Mouse (Mus musculus): ENCODE data around the gene Tmem63c. TPM values are rescaled to one million over a fixed set of nuclear protein-coding genes. Genes with fewer than 3 reads are reported as not detected.

Tmem63c gene
- polyA plus RNA-seq, 1 experiment from 2014 or later, result 1.2 TPM

DNA sequence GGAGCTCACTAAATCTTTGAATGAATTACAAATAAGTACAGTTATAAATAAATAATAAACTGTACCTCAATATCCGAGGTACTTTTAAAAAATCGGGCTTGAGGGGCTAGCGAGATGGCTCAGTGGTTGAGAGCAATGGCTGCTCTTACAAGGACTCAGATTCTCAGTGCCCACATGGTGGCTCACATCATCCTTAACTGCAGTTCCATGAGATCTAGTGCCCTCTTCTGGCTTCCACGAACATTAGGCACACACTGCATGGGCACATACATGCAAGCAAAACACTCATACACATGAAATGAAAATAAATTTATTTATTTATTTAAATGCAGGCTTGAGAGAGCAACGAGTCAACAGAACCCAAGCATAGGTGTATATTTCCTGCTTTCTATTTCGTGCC lies 25.2 kb upstream of the Tmem63c start:
- no peaks in the 10 kb centered on the region for H3K36me3 ChIP-seq (ENCODE audit: control insufficient read depth, insufficient read depth, low read length)
- 68% methylated on average over 6 of the region's 6 CpGs for WGBS
- ATAC-seq (ENCODE audit: insufficient read depth, low FRiP score), result no peak

DNA sequence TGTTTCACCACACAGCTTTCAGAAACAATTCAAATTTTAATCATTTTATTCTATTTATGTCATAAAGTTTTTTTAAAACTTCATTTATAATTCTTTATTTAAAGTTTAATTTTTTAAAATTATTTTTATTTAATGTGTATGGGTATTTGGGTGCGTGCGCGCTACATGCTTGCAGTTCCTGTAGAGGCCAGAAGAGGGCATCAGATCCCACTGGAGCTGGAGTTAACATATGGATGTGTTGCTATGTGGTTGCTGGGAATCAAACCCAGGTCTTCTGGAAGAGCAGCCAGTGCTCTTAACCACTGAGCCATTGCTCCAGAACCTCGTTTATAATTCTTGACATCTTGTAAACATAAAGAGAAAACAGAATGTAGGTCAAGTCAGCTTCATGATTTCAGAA lies 22.4 kb upstream of the Tmem63c start:
- no peaks in the 10 kb centered on the region for H3K4me1 ChIP-seq (ENCODE audit: control insufficient read depth, insufficient read depth, low read length)
- 80% methylated on average over 4 of the region's 4 CpGs for WGBS
- no peaks in the 10 kb centered on the region for H3K36me3 ChIP-seq (ENCODE audit: control insufficient read depth, insufficient read depth, low read length)
- H3K27ac ChIP-seq (ENCODE audit: low read length), result no peak overlapping the region
- no peak overlapping the region for H3K9ac ChIP-seq (ENCODE audit: low read length)
- no peak overlapping the region for H3K4me2 ChIP-seq (ENCODE audit: low read depth, low read length)
- H3K4me3 ChIP-seq (replicated peaks; ENCODE audit: low read length), result no peak overlapping the region
- no peaks in the 10 kb centered on the region for H3K27me3 ChIP-seq (ENCODE audit: control insufficient read depth, insufficient read depth, low read length)
- no peaks in the 10 kb centered on the region for H3K9me3 ChIP-seq (replicated peaks; ENCODE audit: control insufficient read depth, low read length)
- no peak for ATAC-seq (ENCODE audit: insufficient read depth, low FRiP score)

More for the DNA sequence above, 25.2 kb upstream of the Tmem63c start:
- Histone ChIP-seq H3K9me3 (replicated peaks; ENCODE audit: control insufficient read depth, low read length) (no peaks in the 10 kb centered on the region), H3K4me1 (ENCODE audit: control insufficient read depth, insufficient read depth, low read length) (no peaks in the 10 kb centered on the region), H3K9ac (ENCODE audit: low read length) (no peak overlapping the region), H3K4me2 (ENCODE audit: low read depth, low read length) (no peak overlapping the region), H3K4me3 (replicated peaks; ENCODE audit: low read length) (no peak overlapping the region), H3K27me3 (ENCODE audit: control insufficient read depth, insufficient read depth, low read length) (peaks cover 5% of the 10 kb centered on the region), H3K27ac (ENCODE audit: low read length) (no peak overlapping the region)

DNA sequence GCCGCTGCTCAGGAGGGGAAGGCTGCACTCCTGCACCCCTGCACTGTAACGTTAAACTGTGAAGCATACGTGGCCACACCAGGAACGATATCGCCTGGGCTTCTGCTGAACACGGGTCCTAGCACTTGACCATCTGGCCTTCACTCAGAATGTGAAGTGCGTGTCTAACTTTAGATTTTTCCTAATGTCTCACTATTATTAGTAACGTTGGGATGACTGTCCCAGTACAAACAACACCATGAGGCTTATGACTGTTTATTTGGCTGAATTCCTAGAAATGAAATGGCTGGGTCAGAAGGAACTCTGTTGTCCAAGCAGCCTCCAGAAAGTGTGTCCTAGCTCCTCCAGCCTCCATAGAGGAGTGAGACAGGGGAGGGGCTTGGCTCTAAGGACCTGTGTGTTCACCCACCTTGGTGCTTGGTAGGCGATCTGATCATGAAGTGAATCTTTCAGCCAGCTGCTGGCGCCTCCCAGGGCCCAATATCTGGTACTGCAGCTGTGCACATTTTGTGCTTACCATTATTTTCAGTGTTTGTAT lies 21.8 kb upstream of the Tmem63c start:
- H3K4me3 ChIP-seq (replicated peaks; ENCODE audit: low read length), result no peak overlapping the region
- no peak overlapping the region for H3K4me2 ChIP-seq (ENCODE audit: low read depth, low read length)
- WGBS, result 60% methylated on average over 10 of the region's 10 CpGs
- no peaks in the 10 kb centered on the region for H3K9me3 ChIP-seq (replicated peaks; ENCODE audit: control insufficient read depth, low read length)
- no peak overlapping the region for H3K9ac ChIP-seq (ENCODE audit: low read length)
- ATAC-seq (ENCODE audit: insufficient read depth, low FRiP score), result no peak
- no peaks in the 10 kb centered on the region for H3K36me3 ChIP-seq (ENCODE audit: control insufficient read depth, insufficient read depth, low read length)
- H3K27ac ChIP-seq (ENCODE audit: low read length), result no peak overlapping the region
- no peaks in the 10 kb centered on the region for H3K27me3 ChIP-seq (ENCODE audit: control insufficient read depth, insufficient read depth, low read length)
- no peaks in the 10 kb centered on the region for H3K4me1 ChIP-seq (ENCODE audit: control insufficient read depth, insufficient read depth, low read length)

DNA sequence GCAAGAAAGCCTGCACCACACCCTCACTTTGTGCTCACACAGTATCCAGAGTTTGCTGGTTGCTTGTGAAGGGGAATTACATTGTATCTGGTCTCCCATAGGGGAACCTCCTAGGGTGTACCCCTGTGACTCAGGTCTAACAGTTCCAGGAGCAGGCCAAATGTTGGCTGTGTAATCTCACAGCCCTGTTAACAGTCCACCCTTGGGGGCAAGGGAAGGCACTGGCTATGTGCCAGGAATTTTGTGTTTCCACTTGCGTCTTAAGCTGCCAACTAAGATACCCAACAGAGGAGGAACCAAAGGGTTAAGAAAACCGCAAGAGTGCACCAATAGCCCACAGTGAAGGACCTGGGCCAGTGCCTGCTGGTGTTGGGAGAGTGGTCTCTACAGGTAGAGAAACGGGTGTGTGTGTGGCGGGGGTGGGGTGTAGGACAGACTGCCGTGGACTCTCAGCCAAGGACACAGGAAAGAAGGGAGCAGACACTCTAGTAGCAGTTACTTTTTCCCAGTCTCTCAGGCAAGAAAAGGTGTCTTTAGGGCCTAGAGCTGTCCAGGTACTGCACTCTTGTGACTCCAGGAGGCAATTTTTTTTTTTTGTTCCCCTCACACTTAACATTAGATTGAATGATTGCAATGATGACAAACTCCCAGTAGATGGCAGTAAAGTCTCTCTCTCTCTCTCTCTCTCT lies 20.8 kb upstream of the Tmem63c start:
- H3K27ac ChIP-seq (ENCODE audit: low read length), result no peak overlapping the region
- H3K9me3 ChIP-seq (replicated peaks; ENCODE audit: control insufficient read depth, low read length), result no peaks in the 10 kb centered on the region
- H3K4me1 ChIP-seq (ENCODE audit: control insufficient read depth, insufficient read depth, low read length), result no peaks in the 10 kb centered on the region
- no peak overlapping the region for H3K9ac ChIP-seq (ENCODE audit: low read length)
- no peaks in the 10 kb centered on the region for H3K27me3 ChIP-seq (ENCODE audit: control insufficient read depth, insufficient read depth, low read length)
- ATAC-seq (ENCODE audit: insufficient read depth, low FRiP score), result no peak
- H3K36me3 ChIP-seq (ENCODE audit: control insufficient read depth, insufficient read depth, low read length), result no peaks in the 10 kb centered on the region
- no peak overlapping the region for H3K4me2 ChIP-seq (ENCODE audit: low read depth, low read length)
- WGBS, result 44% methylated on average over 5 of the region's 5 CpGs
- no peak overlapping the region for H3K4me3 ChIP-seq (replicated peaks; ENCODE audit: low read length)

DNA sequence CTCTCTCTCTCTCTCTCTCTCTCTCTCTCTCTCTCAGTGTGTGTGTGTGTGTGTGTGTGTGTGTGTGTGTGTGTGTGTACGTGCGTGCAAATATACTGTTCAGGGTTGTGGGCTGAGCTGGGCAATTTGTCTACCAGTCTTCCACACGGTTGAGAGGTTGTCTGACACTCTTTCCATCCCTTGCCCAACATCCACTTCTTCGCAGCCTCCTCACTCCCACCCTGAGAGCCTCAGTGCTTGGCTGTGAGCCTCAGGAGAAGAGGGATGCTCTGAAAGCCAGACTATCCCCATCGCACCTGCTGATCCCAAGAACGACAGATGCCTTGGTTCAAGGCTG lies 20.3 kb upstream of the Tmem63c start:
- no peaks in the 10 kb centered on the region for H3K36me3 ChIP-seq (ENCODE audit: control insufficient read depth, insufficient read depth, low read length)
- H3K4me2 ChIP-seq (ENCODE audit: low read depth, low read length), result no peak overlapping the region
- no peaks in the 10 kb centered on the region for H3K27me3 ChIP-seq (ENCODE audit: control insufficient read depth, insufficient read depth, low read length)
- H3K9me3 ChIP-seq (replicated peaks; ENCODE audit: control insufficient read depth, low read length), result no peaks in the 10 kb centered on the region
- no peaks in the 10 kb centered on the region for H3K4me1 ChIP-seq (ENCODE audit: control insufficient read depth, insufficient read depth, low read length)
- ATAC-seq (ENCODE audit: insufficient read depth, low FRiP score), result no peak
- 37% methylated on average over 6 of the region's 6 CpGs for WGBS
- H3K4me3 ChIP-seq (replicated peaks; ENCODE audit: low read length), result no peak overlapping the region
- H3K27ac ChIP-seq (ENCODE audit: low read length), result no peak overlapping the region
- no peak overlapping the region for H3K9ac ChIP-seq (ENCODE audit: low read length)

DNA sequence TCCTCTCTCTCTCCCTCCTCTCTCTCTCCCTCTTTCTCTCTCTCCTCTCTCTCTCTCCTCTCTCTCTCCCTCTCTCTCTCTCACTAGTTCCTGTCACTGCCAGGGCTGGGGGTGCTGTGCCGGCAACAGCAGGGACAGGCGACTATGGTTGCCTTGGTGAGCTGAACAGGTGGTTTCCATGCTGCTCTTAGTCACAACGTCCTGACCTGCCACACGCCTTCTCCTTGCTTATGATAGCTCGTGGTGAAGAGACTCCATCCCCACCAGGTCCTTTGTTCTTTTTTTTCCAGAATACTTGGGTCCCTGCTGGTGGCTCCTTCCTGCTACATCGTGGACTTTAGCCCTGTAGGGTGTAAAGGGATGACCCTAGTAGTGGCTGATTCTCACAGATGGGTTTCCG lies 18.9 kb upstream of the Tmem63c start:
- Histone ChIP-seq H3K4me3 (replicated peaks; ENCODE audit: low read length) (no peak overlapping the region), H3K27ac (ENCODE audit: low read length) (no peak overlapping the region), H3K4me2 (ENCODE audit: low read depth, low read length) (no peak overlapping the region), H3K9me3 (replicated peaks; ENCODE audit: control insufficient read depth, low read length) (no peaks in the 10 kb centered on the region), H3K9ac (ENCODE audit: low read length) (no peak overlapping the region), H3K36me3 (ENCODE audit: control insufficient read depth, insufficient read depth, low read length) (no peaks in the 10 kb centered on the region), H3K27me3 (ENCODE audit: control insufficient read depth, insufficient read depth, low read length) (no peaks in the 10 kb centered on the region), H3K4me1 (ENCODE audit: control insufficient read depth, insufficient read depth, low read length) (no peaks in the 10 kb centered on the region)
- no peak for ATAC-seq (ENCODE audit: insufficient read depth, low FRiP score)
- 50% methylated on average over 7 of the region's 7 CpGs for WGBS

DNA sequence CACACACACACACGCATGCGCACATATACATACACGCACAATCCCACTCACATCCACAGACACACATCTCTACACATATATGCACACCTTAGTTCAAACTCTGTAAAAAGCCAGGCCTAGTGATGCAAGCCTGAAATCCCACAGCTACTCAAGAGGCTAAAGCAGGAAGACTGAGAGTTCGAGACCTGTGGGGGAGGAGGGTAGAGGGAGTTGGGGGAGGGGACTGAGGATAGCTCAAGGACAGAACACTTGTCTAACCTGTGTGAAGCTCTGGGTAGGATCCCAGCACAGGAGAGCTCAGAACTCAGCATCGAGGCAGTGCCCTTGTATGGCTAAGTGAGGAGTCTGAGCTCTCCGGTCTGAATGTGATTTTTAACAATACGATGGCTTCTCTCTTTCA lies 18.3 kb upstream of the Tmem63c start:
- no peaks in the 10 kb centered on the region for H3K4me1 ChIP-seq (ENCODE audit: control insufficient read depth, insufficient read depth, low read length)
- no peak overlapping the region for H3K4me3 ChIP-seq (replicated peaks; ENCODE audit: low read length)
- ATAC-seq (ENCODE audit: insufficient read depth, low FRiP score), result no peak
- no peak overlapping the region for H3K4me2 ChIP-seq (ENCODE audit: low read depth, low read length)
- no peaks in the 10 kb centered on the region for H3K9me3 ChIP-seq (replicated peaks; ENCODE audit: control insufficient read depth, low read length)
- H3K27me3 ChIP-seq (ENCODE audit: control insufficient read depth, insufficient read depth, low read length), result no peaks in the 10 kb centered on the region
- H3K36me3 ChIP-seq (ENCODE audit: control insufficient read depth, insufficient read depth, low read length), result no peaks in the 10 kb centered on the region
- no peak overlapping the region for H3K9ac ChIP-seq (ENCODE audit: low read length)
- 69% methylated on average over 7 of the region's 7 CpGs for WGBS
- no peak overlapping the region for H3K27ac ChIP-seq (ENCODE audit: low read length)

DNA sequence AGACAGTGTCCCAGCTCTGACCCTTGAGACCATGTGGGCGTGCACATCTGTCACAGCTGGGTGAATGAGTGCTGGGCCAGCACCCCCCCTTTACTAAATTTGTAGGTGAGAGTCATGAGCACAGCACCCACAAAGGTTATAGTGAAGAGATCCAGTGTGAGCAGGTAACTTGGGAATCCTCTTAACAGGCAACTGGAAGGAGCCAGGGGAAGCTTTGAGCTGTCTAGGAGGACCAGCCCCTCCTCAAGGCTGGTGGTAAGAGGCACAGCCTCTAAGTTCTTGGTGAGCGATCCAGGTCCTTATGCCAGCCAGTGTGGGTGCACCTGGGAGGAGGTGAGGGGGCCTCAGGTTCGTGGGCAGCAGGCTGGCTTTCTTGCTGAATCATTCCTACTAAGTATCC lies 17.5 kb upstream of the Tmem63c start:
- H3K4me2 ChIP-seq (ENCODE audit: low read depth, low read length), result no peak overlapping the region
- no peaks in the 10 kb centered on the region for H3K27me3 ChIP-seq (ENCODE audit: control insufficient read depth, insufficient read depth, low read length)
- H3K4me3 ChIP-seq (replicated peaks; ENCODE audit: low read length), result no peak overlapping the region
- H3K4me1 ChIP-seq (ENCODE audit: control insufficient read depth, insufficient read depth, low read length), result no peaks in the 10 kb centered on the region
- no peak overlapping the region for H3K9ac ChIP-seq (ENCODE audit: low read length)
- H3K36me3 ChIP-seq (ENCODE audit: control insufficient read depth, insufficient read depth, low read length), result no peaks in the 10 kb centered on the region
- WGBS, result 52% methylated on average over 3 of the region's 3 CpGs
- no peaks in the 10 kb centered on the region for H3K9me3 ChIP-seq (replicated peaks; ENCODE audit: control insufficient read depth, low read length)
- no peak overlapping the region for H3K27ac ChIP-seq (ENCODE audit: low read length)
- no peak for ATAC-seq (ENCODE audit: insufficient read depth, low FRiP score)

DNA sequence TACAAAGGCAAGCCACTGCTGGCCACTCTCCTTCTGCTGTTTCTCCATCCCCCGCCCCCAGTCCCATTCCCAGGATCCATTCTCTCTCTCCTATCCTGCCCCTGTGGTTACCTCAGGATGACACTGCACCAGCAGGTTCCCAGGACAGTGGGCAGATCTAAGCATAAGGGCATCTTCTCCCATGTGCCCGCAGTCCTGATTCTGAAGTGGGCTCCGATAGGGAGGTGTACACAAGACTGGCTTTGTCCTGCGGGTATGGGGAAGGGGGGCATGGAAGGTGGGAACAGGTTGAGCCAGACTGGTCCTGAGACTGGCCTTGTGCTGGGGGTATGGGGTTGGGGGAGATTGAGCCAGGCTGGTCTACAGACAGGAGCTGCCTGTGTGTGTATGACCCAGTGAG lies 16.5 kb upstream of the Tmem63c start:
- H3K27me3 ChIP-seq (ENCODE audit: control insufficient read depth, insufficient read depth, low read length), result no peaks in the 10 kb centered on the region
- H3K27ac ChIP-seq (ENCODE audit: low read length), result no peak overlapping the region
- H3K9me3 ChIP-seq (replicated peaks; ENCODE audit: control insufficient read depth, low read length), result no peaks in the 10 kb centered on the region
- H3K36me3 ChIP-seq (ENCODE audit: control insufficient read depth, insufficient read depth, low read length), result no peaks in the 10 kb centered on the region
- no peaks in the 10 kb centered on the region for H3K4me1 ChIP-seq (ENCODE audit: control insufficient read depth, insufficient read depth, low read length)
- no peak overlapping the region for H3K4me2 ChIP-seq (ENCODE audit: low read depth, low read length)
- WGBS, result 77% methylated on average over 4 of the region's 4 CpGs
- no peak for ATAC-seq (ENCODE audit: insufficient read depth, low FRiP score)
- no peak overlapping the region for H3K9ac ChIP-seq (ENCODE audit: low read length)
- H3K4me3 ChIP-seq (replicated peaks; ENCODE audit: low read length), result no peak overlapping the region
